Mouse (Mus musculus): Measurements from ENCODE around the gene Shcbp1l.

Shcbp1l gene

GRCm38 (mm10) chr1:153443019-153443418 is 18.1 kb downstream of the Shcbp1l start:
- H3K4me3 ChIP-seq (replicated peaks; ENCODE audit: low read length), result no peak overlapping the region
- no peaks in the 10 kb centered on the region for H3K4me1 ChIP-seq (replicated peaks; ENCODE audit: low read depth, low read length)
- H3K27me3 ChIP-seq (ENCODE audit: insufficient read depth, low read length), result no peaks in the 10 kb centered on the region
- H3K36me3 ChIP-seq (ENCODE audit: insufficient read depth, low read length), result peaks cover 7% of the 10 kb centered on the region; the same call in 1 of the 2 replicates
- no peaks in the 10 kb centered on the region for H3K9me3 ChIP-seq (ENCODE audit: low read length)
- no peak for TF ChIP-seq POU5F1 (IDR thresholded peaks at IDR 0.05; ENCODE audit: borderline replicate concordance, low read length)
- no peak for TF ChIP-seq CTCF (conservative IDR thresholded peaks at IDR 0.05; ENCODE audit: low read length)
- no peak for TF ChIP-seq NANOG (IDR thresholded peaks at IDR 0.05; ENCODE audit: borderline replicate concordance, low read length)

DNA sequence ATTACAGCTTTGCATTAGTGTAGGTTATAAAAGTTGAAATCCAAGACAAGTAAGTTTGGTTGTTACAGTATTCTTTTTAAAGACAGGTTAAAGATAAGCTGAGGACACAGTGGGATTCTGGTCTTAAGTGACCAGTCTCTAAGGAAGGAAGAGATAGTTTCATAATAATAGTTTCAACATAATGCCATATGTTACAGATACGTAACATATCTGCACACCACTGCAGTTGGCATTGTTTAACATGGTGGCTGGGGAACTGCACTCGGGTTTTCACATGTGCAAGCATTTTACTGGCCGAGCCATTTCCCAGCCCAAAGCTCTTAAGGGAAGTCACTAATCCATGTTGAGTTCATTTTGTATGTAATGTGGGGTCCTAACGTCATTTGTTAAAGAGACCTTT is 18.7 kb downstream of the Shcbp1l start:
- Histone ChIP-seq H3K36me3 (ENCODE audit: insufficient read depth, low read length) (peaks cover 12% of the 10 kb centered on the region), H3K4me1 (replicated peaks; ENCODE audit: low read depth, low read length) (no peaks in the 10 kb centered on the region), H3K27me3 (ENCODE audit: insufficient read depth, low read length) (no peaks in the 10 kb centered on the region), H3K9me3 (ENCODE audit: low read length) (no peaks in the 10 kb centered on the region), H3K4me3 (replicated peaks; ENCODE audit: low read length) (no peak overlapping the region)
- TF ChIP-seq NANOG (IDR thresholded peaks at IDR 0.05; ENCODE audit: borderline replicate concordance, low read length) (no peak), POU5F1 (IDR thresholded peaks at IDR 0.05; ENCODE audit: borderline replicate concordance, low read length) (no peak)

DNA sequence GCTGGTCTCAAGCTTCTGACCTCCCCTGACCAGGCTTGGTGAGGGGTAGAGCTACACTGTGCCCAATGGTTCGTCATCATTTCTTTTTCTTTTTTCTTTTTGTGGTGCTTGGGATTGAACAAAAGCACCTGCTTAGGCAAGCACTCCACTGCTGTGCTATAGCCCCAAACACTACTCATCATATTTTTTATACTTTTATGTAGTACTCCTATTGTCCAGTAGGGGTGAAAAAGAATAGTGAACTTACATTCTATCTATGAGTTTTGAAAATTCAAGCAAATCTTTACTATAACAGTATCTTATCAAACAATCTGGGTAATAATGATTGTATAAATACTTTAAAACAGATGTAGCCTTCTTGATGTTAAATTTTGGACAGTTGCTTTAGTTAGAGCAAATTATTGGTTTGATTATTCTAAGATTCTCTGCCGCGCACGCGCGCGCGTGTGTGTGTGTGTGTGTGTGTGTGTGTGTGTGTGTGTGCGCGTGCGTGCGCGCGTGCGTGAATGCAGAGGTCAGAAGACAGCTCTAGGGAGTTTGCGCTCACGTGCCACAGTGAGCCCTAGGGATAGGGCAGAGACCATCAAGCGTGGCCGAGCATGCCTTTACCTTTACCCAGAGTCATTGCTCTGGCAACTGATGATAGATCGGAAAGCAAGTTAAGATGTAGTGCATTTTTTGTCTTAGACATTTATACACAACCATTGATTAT is 21.3 kb downstream of the Shcbp1l start:
- Histone ChIP-seq H3K4me3 (replicated peaks; ENCODE audit: low read length) (no peak overlapping the region), H3K9me3 (ENCODE audit: low read length) (no peaks in the 10 kb centered on the region), H3K36me3 (ENCODE audit: insufficient read depth, low read length) (peaks cover 26% of the 10 kb centered on the region), H3K27me3 (ENCODE audit: insufficient read depth, low read length) (no peaks in the 10 kb centered on the region), H3K4me1 (replicated peaks; ENCODE audit: low read depth, low read length) (peaks cover 3% of the 10 kb centered on the region; the same call in 1 of the 2 replicates)
- peak; percentile 35 for TF ChIP-seq CTCF (conservative IDR thresholded peaks at IDR 0.05; ENCODE audit: low read length)
- no peak for TF ChIP-seq NANOG (IDR thresholded peaks at IDR 0.05; ENCODE audit: borderline replicate concordance, low read length)
- no peak for TF ChIP-seq POU5F1 (IDR thresholded peaks at IDR 0.05; ENCODE audit: borderline replicate concordance, low read length)

- H3K4me3 ChIP-seq (replicated peaks; ENCODE audit: low read length), result no peak overlapping the region
- H3K36me3 ChIP-seq (ENCODE audit: insufficient read depth, low read length), result peaks cover 73% of the 10 kb centered on the region
- peaks cover 40% of the 10 kb centered on the region for H3K4me1 ChIP-seq (replicated peaks; ENCODE audit: low read depth, low read length)
- no peak for TF ChIP-seq NANOG (IDR thresholded peaks at IDR 0.05; ENCODE audit: borderline replicate concordance, low read length)
- TF ChIP-seq CTCF (conservative IDR thresholded peaks at IDR 0.05; ENCODE audit: low read length), result peak; percentile 80
- H3K9me3 ChIP-seq (ENCODE audit: low read length), result no peaks in the 10 kb centered on the region
- H3K27me3 ChIP-seq (ENCODE audit: insufficient read depth, low read length), result no peaks in the 10 kb centered on the region
These were observed 26.5 kb downstream of the Shcbp1l start for GRCm38 (mm10) chr1:153451237-153452154.

- no peaks in the 10 kb centered on the region for H3K9me3 ChIP-seq (ENCODE audit: low read length)
- TF ChIP-seq NANOG (IDR thresholded peaks at IDR 0.05; ENCODE audit: borderline replicate concordance, low read length), result no peak
- TF ChIP-seq CTCF (conservative IDR thresholded peaks at IDR 0.05; ENCODE audit: low read length), result no peak
- no peak for TF ChIP-seq POU5F1 (IDR thresholded peaks at IDR 0.05; ENCODE audit: borderline replicate concordance, low read length)
- H3K36me3 ChIP-seq (ENCODE audit: insufficient read depth, low read length), result peaks cover 82% of the 10 kb centered on the region
- no peak overlapping the region for H3K4me3 ChIP-seq (replicated peaks; ENCODE audit: low read length)
- H3K27me3 ChIP-seq (ENCODE audit: insufficient read depth, low read length), result no peaks in the 10 kb centered on the region
- peaks cover 55% of the 10 kb centered on the region for H3K4me1 ChIP-seq (replicated peaks; ENCODE audit: low read depth, low read length)
These were observed 28.2 kb downstream of the Shcbp1l start for GRCm38 (mm10) chr1:153453146-153453642.

DNA sequence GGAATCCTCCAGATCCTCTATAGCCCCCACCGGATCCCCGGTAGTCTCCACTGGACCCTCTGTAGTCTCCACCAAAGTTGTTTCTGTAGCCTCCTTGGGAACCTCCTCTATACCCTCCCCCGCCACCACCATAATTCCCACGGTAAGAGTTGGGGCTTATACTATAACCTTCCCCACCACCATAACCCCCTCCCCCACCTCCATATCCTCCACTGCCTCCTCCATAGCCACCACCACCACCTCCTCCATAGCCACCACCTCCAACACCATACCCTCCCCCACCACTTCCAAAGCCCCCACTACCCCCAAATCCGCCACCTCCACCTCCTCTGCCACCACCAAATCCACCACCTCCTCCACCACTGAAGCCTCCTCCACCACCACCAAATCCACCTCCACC is 31.2 kb downstream of the Shcbp1l start:
- peaks cover 93% of the 10 kb centered on the region for H3K36me3 ChIP-seq (ENCODE audit: insufficient read depth, low read length)
- H3K27me3 ChIP-seq (ENCODE audit: insufficient read depth, low read length), result no peaks in the 10 kb centered on the region
- peaks cover 72% of the 10 kb centered on the region for H3K4me1 ChIP-seq (replicated peaks; ENCODE audit: low read depth, low read length)
- TF ChIP-seq CTCF (conservative IDR thresholded peaks at IDR 0.05; ENCODE audit: low read length) (no peak), NANOG (IDR thresholded peaks at IDR 0.05; ENCODE audit: borderline replicate concordance, low read length) (no peak), POU5F1 (IDR thresholded peaks at IDR 0.05; ENCODE audit: borderline replicate concordance, low read length) (no peak)
- no peaks in the 10 kb centered on the region for H3K9me3 ChIP-seq (ENCODE audit: low read length)
- no peak overlapping the region for H3K4me3 ChIP-seq (replicated peaks; ENCODE audit: low read length)

DNA sequence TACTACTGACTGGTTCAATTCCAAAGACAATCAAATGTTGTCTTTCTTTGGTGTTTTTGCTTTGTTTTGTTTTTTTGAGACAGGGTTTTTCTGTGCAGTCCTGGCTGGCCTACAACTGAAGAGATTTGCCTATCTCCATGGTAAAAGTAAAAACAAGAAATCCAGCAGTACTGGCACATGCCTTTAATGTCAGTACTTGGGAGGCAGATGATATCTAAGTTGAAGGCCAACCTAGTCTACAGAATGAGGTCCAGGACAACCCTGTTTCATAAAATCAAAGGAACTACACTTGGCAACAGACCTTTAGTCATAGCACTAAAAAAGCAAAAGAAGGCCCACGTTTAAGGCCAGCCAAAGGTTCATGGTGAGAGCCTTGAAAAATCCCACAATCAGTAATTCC is 36.8 kb downstream of the Shcbp1l start:
- no peaks in the 10 kb centered on the region for H3K9me3 ChIP-seq (ENCODE audit: low read length)
- no peak overlapping the region for H3K4me3 ChIP-seq (replicated peaks; ENCODE audit: low read length)
- H3K27me3 ChIP-seq (ENCODE audit: insufficient read depth, low read length), result no peaks in the 10 kb centered on the region
- peaks cover 39% of the 10 kb centered on the region for H3K4me1 ChIP-seq (replicated peaks; ENCODE audit: low read depth, low read length)
- peaks cover 100% of the 10 kb centered on the region for H3K36me3 ChIP-seq (ENCODE audit: insufficient read depth, low read length)
- TF ChIP-seq POU5F1 (IDR thresholded peaks at IDR 0.05; ENCODE audit: borderline replicate concordance, low read length) (no peak), CTCF (conservative IDR thresholded peaks at IDR 0.05; ENCODE audit: low read length) (no peak), NANOG (IDR thresholded peaks at IDR 0.05; ENCODE audit: borderline replicate concordance, low read length) (no peak)

DNA sequence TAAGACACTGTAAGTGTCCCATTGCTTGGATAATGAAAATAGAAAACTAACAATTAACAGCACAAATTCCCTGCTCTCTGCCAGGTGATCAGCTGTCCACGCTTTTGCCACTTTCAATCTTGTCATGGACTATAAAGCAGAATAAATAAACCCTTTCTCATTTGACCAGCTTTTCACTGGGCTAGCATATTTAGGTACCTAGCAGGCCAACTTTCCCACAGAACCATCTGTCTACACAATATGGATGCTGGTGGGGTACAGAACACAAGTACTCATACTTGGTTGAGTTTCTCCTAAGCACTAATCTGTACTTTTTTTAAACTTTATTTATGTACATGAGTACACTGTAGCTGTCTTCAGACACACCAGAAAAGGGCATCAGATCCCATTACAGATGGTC is 54.3 kb downstream of the Shcbp1l start:
- TF ChIP-seq POU5F1 (IDR thresholded peaks at IDR 0.05; ENCODE audit: borderline replicate concordance, low read length), result no peak
- no peak for TF ChIP-seq CTCF (conservative IDR thresholded peaks at IDR 0.05; ENCODE audit: low read length)
- no peak for TF ChIP-seq NANOG (IDR thresholded peaks at IDR 0.05; ENCODE audit: borderline replicate concordance, low read length)
- no peaks in the 10 kb centered on the region for H3K27me3 ChIP-seq (ENCODE audit: insufficient read depth, low read length)
- no peak overlapping the region for H3K4me3 ChIP-seq (replicated peaks; ENCODE audit: low read length)
- no peaks in the 10 kb centered on the region for H3K9me3 ChIP-seq (ENCODE audit: low read length)
- peaks cover 67% of the 10 kb centered on the region for H3K4me1 ChIP-seq (replicated peaks; ENCODE audit: low read depth, low read length)
- H3K36me3 ChIP-seq (ENCODE audit: insufficient read depth, low read length), result peaks cover 99% of the 10 kb centered on the region

All from E14TG2a.4 (cell line).